Mouse (Mus musculus): Measurements from ENCODE around the gene Cyp1a1.

- TF ChIP-seq CTCF (IDR thresholded peaks at IDR 0.05; ENCODE audit: low read depth) (no peak), EP300 (IDR thresholded peaks at IDR 0.05; ENCODE audit: low read depth) (no peak)
These were observed 45.8 kb upstream of the Cyp1a1 start for GRCm38 (mm10) chr9:57641775-57642550.

Data from heart, postnatal 0 days (tissue).